Mouse (Mus musculus): ENCODE data around the gene Slc17a5. TPM values are rescaled to one million over a fixed set of nuclear protein-coding genes. Genes with fewer than 3 reads are reported as not detected.
A peak's percentile ranks its signal among the peaks of the same experiment; 100 is the strongest.

Gene Slc17a5
- polyA plus RNA-seq, 1 experiment from 2014 or later: 16.9 TPM

GRCm38 (mm10) chr9:78504679-78505078, 83.2 kb downstream of the Slc17a5 start:
- peak overlapping the region; percentile 44 for H3K4me2 ChIP-seq (ENCODE audit: low read length)
- H3K9me3 ChIP-seq (ENCODE audit: control insufficient read depth, low read length): no peaks in the 10 kb centered on the region
- 80% methylated on average over 3 of the region's 3 CpGs for WGBS
- DNase-seq: no peak
- H3K27me3 ChIP-seq (ENCODE audit: control insufficient read depth, insufficient read depth, low read length): no peaks in the 10 kb centered on the region
- 0 out of 2 replicates have a peak, but pooled peaks cover 11% of the 10 kb centered on the region for H3K36me3 ChIP-seq (ENCODE audit: control insufficient read depth, insufficient read depth, low read length)
- ATAC-seq (ENCODE audit: low FRiP score, low TSS enrichment): no peak
- H3K4me3 ChIP-seq (replicated peaks; ENCODE audit: low read depth, low read length): 0 out of 2 replicates have a peak overlapping the region, but pooled peaks have one; percentile 25
- H3K4me1 ChIP-seq (ENCODE audit: control insufficient read depth, insufficient read depth, low read length): peaks cover 25% of the 10 kb centered on the region; the same call in 1 of the 2 replicates
- no peak overlapping the region for H3K9ac ChIP-seq (replicated peaks; ENCODE audit: low read length)
- H3K27ac ChIP-seq (replicated peaks; ENCODE audit: low read depth, low read length): 0 out of 2 replicates have a peak overlapping the region, but pooled peaks have one; percentile 96

- ATAC-seq (ENCODE audit: low FRiP score, low TSS enrichment) (no peak), DNase-seq (peak; percentile 37)
- peaks cover 25% of the 10 kb centered on the region; the same call in 1 of the 2 replicates for H3K4me1 ChIP-seq (ENCODE audit: control insufficient read depth, insufficient read depth, low read length)
- H3K27me3 ChIP-seq (ENCODE audit: control insufficient read depth, insufficient read depth, low read length): no peaks in the 10 kb centered on the region
- no peaks in the 10 kb centered on the region for H3K9me3 ChIP-seq (ENCODE audit: control insufficient read depth, low read length)
- 0 out of 2 replicates have a peak, but pooled peaks cover 11% of the 10 kb centered on the region for H3K36me3 ChIP-seq (ENCODE audit: control insufficient read depth, insufficient read depth, low read length)
- peak overlapping the region; percentile 25; the same call in 1 of the 2 replicates for H3K4me3 ChIP-seq (replicated peaks; ENCODE audit: low read depth, low read length)
- H3K4me2 ChIP-seq (ENCODE audit: low read length): peak overlapping the region; percentile 44
- WGBS: 57% methylated on average over 4 of the region's 4 CpGs
- H3K9ac ChIP-seq (replicated peaks; ENCODE audit: low read length): peak overlapping the region; percentile 36; the same call in 1 of the 2 replicates
- peak overlapping the region; percentile 96 for H3K27ac ChIP-seq (replicated peaks; ENCODE audit: low read depth, low read length)
Measured at GRCm38 (mm10) chr9:78504133-78504532, 83.7 kb downstream of the Slc17a5 start.

- peak overlapping the region; percentile 25 for H3K4me3 ChIP-seq (replicated peaks; ENCODE audit: low read depth, low read length)
- 0% methylated on average over 6 of the region's 6 CpGs for WGBS
- no peaks in the 10 kb centered on the region for H3K9me3 ChIP-seq (ENCODE audit: control insufficient read depth, low read length)
- ATAC-seq (ENCODE audit: low FRiP score, low TSS enrichment) (peak; percentile 76), DNase-seq (peak; percentile 87)
- no peaks in the 10 kb centered on the region for H3K27me3 ChIP-seq (ENCODE audit: control insufficient read depth, insufficient read depth, low read length)
- peak overlapping the region; percentile 36 for H3K9ac ChIP-seq (replicated peaks; ENCODE audit: low read length)
- H3K27ac ChIP-seq (replicated peaks; ENCODE audit: low read depth, low read length): peak overlapping the region; percentile 96
- peaks cover 25% of the 10 kb centered on the region; the same call in 1 of the 2 replicates for H3K4me1 ChIP-seq (ENCODE audit: control insufficient read depth, insufficient read depth, low read length)
- H3K4me2 ChIP-seq (ENCODE audit: low read length): peak overlapping the region; percentile 44
- 0 out of 2 replicates have a peak, but pooled peaks cover 5% of the 10 kb centered on the region for H3K36me3 ChIP-seq (ENCODE audit: control insufficient read depth, insufficient read depth, low read length)
Measured at GRCm38 (mm10) chr9:78503223-78504079, 84.4 kb downstream of the Slc17a5 start.

GRCm38 (mm10) chr9:78501284-78501683, 86.6 kb downstream of the Slc17a5 start:
- Histone ChIP-seq H3K27ac (replicated peaks; ENCODE audit: low read depth, low read length) (no peak overlapping the region), H3K4me2 (ENCODE audit: low read length) (no peak overlapping the region), H3K4me3 (replicated peaks; ENCODE audit: low read depth, low read length) (no peak overlapping the region), H3K27me3 (ENCODE audit: control insufficient read depth, insufficient read depth, low read length) (no peaks in the 10 kb centered on the region), H3K36me3 (ENCODE audit: control insufficient read depth, insufficient read depth, low read length) (no peaks in the 10 kb centered on the region), H3K4me1 (ENCODE audit: control insufficient read depth, insufficient read depth, low read length) (peaks cover 24% of the 10 kb centered on the region; the same call in 1 of the 2 replicates), H3K9me3 (ENCODE audit: control insufficient read depth, low read length) (no peaks in the 10 kb centered on the region), H3K9ac (replicated peaks; ENCODE audit: low read length) (no peak overlapping the region)
- DNase-seq (peak; percentile 35), ATAC-seq (ENCODE audit: low FRiP score, low TSS enrichment) (no peak)
- WGBS: 71% methylated on average over 4 of the region's 4 CpGs

- DNase-seq (no peak), ATAC-seq (ENCODE audit: low FRiP score, low TSS enrichment) (no peak)
- no peak overlapping the region for H3K4me2 ChIP-seq (ENCODE audit: low read length)
- H3K9me3 ChIP-seq (ENCODE audit: control insufficient read depth, low read length): no peaks in the 10 kb centered on the region
- H3K27me3 ChIP-seq (ENCODE audit: control insufficient read depth, insufficient read depth, low read length): no peaks in the 10 kb centered on the region
- no peaks in the 10 kb centered on the region for H3K36me3 ChIP-seq (ENCODE audit: control insufficient read depth, insufficient read depth, low read length)
- 89% methylated on average over 3 of the region's 3 CpGs for WGBS
- H3K9ac ChIP-seq (replicated peaks; ENCODE audit: low read length): no peak overlapping the region
- H3K27ac ChIP-seq (replicated peaks; ENCODE audit: low read depth, low read length): no peak overlapping the region
- H3K4me1 ChIP-seq (ENCODE audit: control insufficient read depth, insufficient read depth, low read length): peaks cover 20% of the 10 kb centered on the region; the same call in 1 of the 2 replicates
- H3K4me3 ChIP-seq (replicated peaks; ENCODE audit: low read depth, low read length): no peak overlapping the region
Measured at GRCm38 (mm10) chr9:78500386-78500785, 87.5 kb downstream of the Slc17a5 start.

- ATAC-seq (ENCODE audit: low FRiP score, low TSS enrichment): no peak
Measured at GRCm38 (mm10) chr9:78493171-78493570, 94.7 kb downstream of the Slc17a5 start.

GRCm38 (mm10) chr9:78492254-78492653, 95.6 kb downstream of the Slc17a5 start:
- ATAC-seq (ENCODE audit: low FRiP score, low TSS enrichment) (no peak), DNase-seq (no peak)
- H3K27me3 ChIP-seq (ENCODE audit: control insufficient read depth, insufficient read depth, low read length): no peaks in the 10 kb centered on the region
- 96% methylated on average over 3 of the region's 3 CpGs for WGBS
- H3K36me3 ChIP-seq (ENCODE audit: control insufficient read depth, insufficient read depth, low read length): no peaks in the 10 kb centered on the region
- H3K9me3 ChIP-seq (ENCODE audit: control insufficient read depth, low read length): no peaks in the 10 kb centered on the region
- no peak overlapping the region for H3K27ac ChIP-seq (replicated peaks; ENCODE audit: low read depth, low read length)
- 0 out of 2 replicates have a peak, but pooled peaks cover 6% of the 10 kb centered on the region for H3K4me1 ChIP-seq (ENCODE audit: control insufficient read depth, insufficient read depth, low read length)
- no peak overlapping the region for H3K9ac ChIP-seq (replicated peaks; ENCODE audit: low read length)
- H3K4me2 ChIP-seq (ENCODE audit: low read length): no peak overlapping the region
- no peak overlapping the region for H3K4me3 ChIP-seq (replicated peaks; ENCODE audit: low read depth, low read length)

More at GRCm38 (mm10) chr9:78493171-78493570, 94.7 kb downstream of the Slc17a5 start:
- no peak overlapping the region for H3K27ac ChIP-seq (replicated peaks; ENCODE audit: low read depth, low read length)
- H3K9me3 ChIP-seq (ENCODE audit: control insufficient read depth, low read length): no peaks in the 10 kb centered on the region
- H3K4me1 ChIP-seq (ENCODE audit: control insufficient read depth, insufficient read depth, low read length): 0 out of 2 replicates have a peak, but pooled peaks cover 6% of the 10 kb centered on the region
- H3K4me3 ChIP-seq (replicated peaks; ENCODE audit: low read depth, low read length): no peak overlapping the region
- H3K36me3 ChIP-seq (ENCODE audit: control insufficient read depth, insufficient read depth, low read length): no peaks in the 10 kb centered on the region
- H3K4me2 ChIP-seq (ENCODE audit: low read length): no peak overlapping the region
- no peak for DNase-seq
- no peaks in the 10 kb centered on the region for H3K27me3 ChIP-seq (ENCODE audit: control insufficient read depth, insufficient read depth, low read length)
- H3K9ac ChIP-seq (replicated peaks; ENCODE audit: low read length): no peak overlapping the region
- WGBS: 84% methylated on average over 7 of the region's 7 CpGs

- Histone ChIP-seq H3K9ac (replicated peaks; ENCODE audit: low read length) (no peak overlapping the region), H3K4me1 (ENCODE audit: control insufficient read depth, insufficient read depth, low read length) (0 out of 2 replicates have a peak, but pooled peaks cover 6% of the 10 kb centered on the region), H3K4me2 (ENCODE audit: low read length) (no peak overlapping the region), H3K27me3 (ENCODE audit: control insufficient read depth, insufficient read depth, low read length) (no peaks in the 10 kb centered on the region), H3K4me3 (replicated peaks; ENCODE audit: low read depth, low read length) (no peak overlapping the region), H3K36me3 (ENCODE audit: control insufficient read depth, insufficient read depth, low read length) (no peaks in the 10 kb centered on the region), H3K27ac (replicated peaks; ENCODE audit: low read depth, low read length) (no peak overlapping the region), H3K9me3 (ENCODE audit: control insufficient read depth, low read length) (no peaks in the 10 kb centered on the region)
- WGBS: 87% methylated on average over 3 of the region's 3 CpGs
- DNase-seq (no peak), ATAC-seq (ENCODE audit: low FRiP score, low TSS enrichment) (no peak)
Measured at GRCm38 (mm10) chr9:78491169-78491568, 96.7 kb downstream of the Slc17a5 start.

Measured in midbrain, embryonic 14.5 days (tissue).